Mouse (Mus musculus): Measurements from ENCODE around the gene Dera. TPM values are rescaled to one million over a fixed set of nuclear protein-coding genes. Genes with fewer than 3 reads are reported as not detected.

Dera gene
- polyA plus RNA-seq, 1 experiment = 17.5 TPM

GRCm38 (mm10) chr6:137734460-137734845, 19.9 kb upstream of the Dera start:
- Histone ChIP-seq H3K4me2 (ENCODE audit: low read depth) (peak overlapping the region; percentile 100), H3K36me3 (ENCODE audit: control insufficient read depth, insufficient read depth) (peaks cover 8% of the 10 kb centered on the region), H3ac (ENCODE audit: control insufficient read depth, insufficient read length) (peak overlapping the region; percentile 52), H3K4me3 (peak overlapping the region; percentile 90), H3K27me3 (ENCODE audit: control insufficient read depth, insufficient read depth, insufficient read length) (peaks cover 6% of the 10 kb centered on the region), H3K79me2 (ENCODE audit: control insufficient read depth, insufficient read depth) (peaks cover 42% of the 10 kb centered on the region)
- TF ChIP-seq POLR2AphosphoS2 (IDR thresholded peaks at IDR 0.05; ENCODE audit: insufficient read length, low read depth) (no peak), REST (IDR thresholded peaks at IDR 0.05; ENCODE audit: insufficient read depth, insufficient read length) (no peak), MYOD1 (IDR thresholded peaks at IDR 0.05; ENCODE audit: control insufficient read depth in 1 of 3, insufficient read length in 2 of 3, low read depth in 2 of 3) (no peak), TCF12 (IDR thresholded peaks at IDR 0.05; ENCODE audit: insufficient read depth, poor library complexity, severe bottlenecking) (no peak), MYOG (IDR thresholded peaks at IDR 0.05; ENCODE audit: control insufficient read depth in 1 of 3, insufficient read depth in 1 of 3, insufficient read length in 2 of 3, low read depth in 2 of 3) (no peak), USF1 (IDR thresholded peaks at IDR 0.05; ENCODE audit: low read depth) (no peak), CEBPB (IDR thresholded peaks at IDR 0.05; ENCODE audit: insufficient read depth, poor library complexity, severe bottlenecking) (no peak), POLR2A (IDR thresholded peaks at IDR 0.05; ENCODE audit: insufficient read length, low read depth) (no peak)

GRCm38 (mm10) chr6:137734846-137735609, 19.3 kb upstream of the Dera start, which contains the start of gene Strap:
Strap (plus strand) TSS chr6:137735078.
- peak within 1 kb of the TSS; percentile 52 for H3ac ChIP-seq (ENCODE audit: control insufficient read depth, insufficient read length)
- H3K36me3 ChIP-seq (ENCODE audit: control insufficient read depth, insufficient read depth) = peaks cover 14% of the 10 kb centered on the region
- peak within 1 kb of the TSS; percentile 90 for H3K4me3 ChIP-seq
- H3K4me2 ChIP-seq (ENCODE audit: low read depth) = peak within 1 kb of the TSS; percentile 100
- H3K79me2 ChIP-seq (ENCODE audit: control insufficient read depth, insufficient read depth) = peaks cover 43% of the 10 kb centered on the region
- no peaks in the 10 kb centered on the region for H3K27me3 ChIP-seq (ENCODE audit: control insufficient read depth, insufficient read depth, insufficient read length)
- TF ChIP-seq TCF3 (IDR thresholded peaks at IDR 0.05; ENCODE audit: insufficient read length, low read depth) (no peak), POLR2AphosphoS2 (IDR thresholded peaks at IDR 0.05; ENCODE audit: insufficient read length, low read depth) (peak; percentile 100), MYOG (IDR thresholded peaks at IDR 0.05; ENCODE audit: control insufficient read depth in 1 of 3, insufficient read depth in 1 of 3, insufficient read length in 2 of 3, low read depth in 2 of 3) (peak in 1 of 3 experiments; percentile 7), SRF (IDR thresholded peaks at IDR 0.05; ENCODE audit: control insufficient read depth, insufficient read length, low read depth) (peak; percentile 66), REST (IDR thresholded peaks at IDR 0.05; ENCODE audit: insufficient read depth, insufficient read length) (peak; percentile 28), POLR2A (IDR thresholded peaks at IDR 0.05; ENCODE audit: insufficient read length, low read depth) (peak; percentile 100), E2F4 (IDR thresholded peaks at IDR 0.05; ENCODE audit: insufficient read depth) (peak; percentile 24), USF1 (IDR thresholded peaks at IDR 0.05; ENCODE audit: low read depth) (no peak), MAX (IDR thresholded peaks at IDR 0.05; ENCODE audit: low read depth) (no peak), MYOD1 (IDR thresholded peaks at IDR 0.05; ENCODE audit: control insufficient read depth in 1 of 3, insufficient read length in 2 of 3, low read depth in 2 of 3) (peak in 1 of 3 experiments; percentile 2)

- Histone ChIP-seq H3K4me2 (ENCODE audit: low read depth) (peak overlapping the region; percentile 92), H3K36me3 (ENCODE audit: control insufficient read depth, insufficient read depth) (peaks cover 21% of the 10 kb centered on the region), H3K4me3 (peak overlapping the region; percentile 90), H3K79me2 (ENCODE audit: control insufficient read depth, insufficient read depth) (peaks cover 43% of the 10 kb centered on the region), H3K27me3 (ENCODE audit: control insufficient read depth, insufficient read depth, insufficient read length) (no peaks in the 10 kb centered on the region), H3ac (ENCODE audit: control insufficient read depth, insufficient read length) (peak overlapping the region; percentile 52)
- no peak for TF ChIP-seq POLR2A (IDR thresholded peaks at IDR 0.05; ENCODE audit: insufficient read length, low read depth)
- TF ChIP-seq E2F4 (IDR thresholded peaks at IDR 0.05; ENCODE audit: insufficient read depth) = no peak
- TF ChIP-seq TCF12 (IDR thresholded peaks at IDR 0.05; ENCODE audit: insufficient read depth, poor library complexity, severe bottlenecking) = no peak
- no peak for TF ChIP-seq MAX (IDR thresholded peaks at IDR 0.05; ENCODE audit: low read depth)
- no peak for TF ChIP-seq MYOG (IDR thresholded peaks at IDR 0.05; ENCODE audit: control insufficient read depth in 1 of 3, insufficient read depth in 1 of 3, insufficient read length in 2 of 3, low read depth in 2 of 3)
- TF ChIP-seq SRF (IDR thresholded peaks at IDR 0.05; ENCODE audit: control insufficient read depth, insufficient read length, low read depth) = no peak
- no peak for TF ChIP-seq TCF3 (IDR thresholded peaks at IDR 0.05; ENCODE audit: insufficient read length, low read depth)
- TF ChIP-seq REST (IDR thresholded peaks at IDR 0.05; ENCODE audit: insufficient read depth, insufficient read length) = no peak
- no peak for TF ChIP-seq POLR2AphosphoS2 (IDR thresholded peaks at IDR 0.05; ENCODE audit: insufficient read length, low read depth)
- no peak for TF ChIP-seq MYOD1 (IDR thresholded peaks at IDR 0.05; ENCODE audit: control insufficient read depth in 1 of 3, insufficient read length in 2 of 3, low read depth in 2 of 3)
- no peak for TF ChIP-seq CEBPB (IDR thresholded peaks at IDR 0.05; ENCODE audit: insufficient read depth, poor library complexity, severe bottlenecking)
- TF ChIP-seq USF1 (IDR thresholded peaks at IDR 0.05; ENCODE audit: low read depth) = no peak
Measured at GRCm38 (mm10) chr6:137735671-137736238, 18.6 kb upstream of the Dera start.

GRCm38 (mm10) chr6:137740972-137741371, 13.4 kb upstream of the Dera start:
- no peak overlapping the region for H3K4me3 ChIP-seq
- H3K36me3 ChIP-seq (ENCODE audit: control insufficient read depth, insufficient read depth) = peaks cover 63% of the 10 kb centered on the region
- no peaks in the 10 kb centered on the region for H3K27me3 ChIP-seq (ENCODE audit: control insufficient read depth, insufficient read depth, insufficient read length)
- no peak overlapping the region for H3ac ChIP-seq (ENCODE audit: control insufficient read depth, insufficient read length)
- no peak overlapping the region for H3K4me2 ChIP-seq (ENCODE audit: low read depth)
- peaks cover 33% of the 10 kb centered on the region for H3K79me2 ChIP-seq (ENCODE audit: control insufficient read depth, insufficient read depth)
- no peak for TF ChIP-seq POLR2A (IDR thresholded peaks at IDR 0.05; ENCODE audit: insufficient read length, low read depth)
- TF ChIP-seq MAX (IDR thresholded peaks at IDR 0.05; ENCODE audit: low read depth) = no peak
- TF ChIP-seq MYOG (IDR thresholded peaks at IDR 0.05; ENCODE audit: control insufficient read depth in 1 of 3, insufficient read depth in 1 of 3, insufficient read length in 2 of 3, low read depth in 2 of 3) = no peak
- no peak for TF ChIP-seq SRF (IDR thresholded peaks at IDR 0.05; ENCODE audit: control insufficient read depth, insufficient read length, low read depth)
- no peak for TF ChIP-seq POLR2AphosphoS2 (IDR thresholded peaks at IDR 0.05; ENCODE audit: insufficient read length, low read depth)
- no peak for TF ChIP-seq MYOD1 (IDR thresholded peaks at IDR 0.05; ENCODE audit: control insufficient read depth in 1 of 3, insufficient read length in 2 of 3, low read depth in 2 of 3)
